Mouse (Mus musculus) adrenal gland, postnatal 36 days (tissue): ENCODE measurements at regions not wholly inside any gene's neighbourhood (a gene's known extent, or its start where the extent isn't known, plus 50 kb on each side); places are given as distances from the start of the nearest gene placed in this dataset.
A peak's percentile ranks its signal among the peaks of the same experiment; 100 is the strongest.

Experiments used
- DNase-seq, 2 experiments: peaks; one replicate each; pipeline ENCODE4 v3.0.0; 2021; ENCODE audit warnings: mixed read lengths in 1 of 2

DNA sequence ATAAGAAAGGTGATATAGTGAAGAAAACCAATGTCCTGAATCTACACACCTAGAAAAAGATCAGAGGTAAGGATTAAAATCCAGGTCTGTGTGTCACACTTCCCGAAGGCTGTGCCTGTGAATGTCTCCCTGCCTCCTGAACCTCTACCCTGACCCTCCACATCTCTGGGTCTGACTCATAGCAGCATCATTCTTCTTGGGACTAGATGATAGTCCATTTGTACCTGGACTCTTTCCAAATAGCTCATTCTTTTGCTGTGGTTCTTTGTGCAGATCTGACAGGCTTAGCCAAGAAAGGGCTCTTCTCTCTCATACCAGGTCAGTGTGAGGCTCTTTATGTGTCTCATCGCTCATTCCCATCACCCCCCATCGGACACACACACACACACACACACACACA is 146.8 kb upstream of the 4930535I16Rik start:
- peak; percentile 17 to 40 for DNase-seq

DNA sequence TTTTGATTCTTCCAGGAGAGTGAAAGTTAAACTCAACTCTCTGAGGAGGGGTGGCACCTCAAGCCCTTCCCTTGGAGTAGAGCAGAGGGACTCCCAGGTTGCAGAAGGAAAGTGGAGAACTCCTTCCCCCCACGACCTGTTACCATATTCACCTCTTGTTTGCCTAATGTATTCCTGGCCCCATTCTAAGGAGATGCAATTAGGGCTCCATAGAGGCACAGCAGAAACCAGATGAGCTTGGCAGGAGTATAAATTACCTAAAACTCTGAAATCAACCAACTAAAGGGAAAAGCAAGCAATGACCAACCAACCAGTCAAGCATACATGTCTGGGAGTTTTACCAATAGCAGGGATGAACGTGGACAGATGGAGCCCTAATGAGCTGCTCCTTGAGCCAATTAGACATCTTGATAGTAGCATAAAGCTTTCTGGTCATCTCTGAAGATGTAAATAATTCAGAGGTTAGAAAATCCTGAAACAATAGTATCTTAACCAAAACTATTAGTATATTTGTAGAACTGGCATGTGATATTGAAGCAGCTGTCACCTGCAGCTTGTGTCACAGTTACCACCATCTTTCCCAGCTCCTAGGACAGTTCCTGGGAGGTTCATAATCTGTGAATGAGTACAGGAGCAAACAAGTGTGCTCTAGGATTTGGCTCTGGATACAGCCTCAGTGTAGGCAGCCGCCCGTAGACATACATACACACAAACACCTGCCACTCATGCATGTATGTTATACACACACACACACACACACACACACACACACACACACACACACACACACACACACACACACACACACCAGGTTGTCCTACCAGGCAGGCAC is 145.7 kb upstream of the 4930535I16Rik start:
- DNase-seq = no peak

DNA sequence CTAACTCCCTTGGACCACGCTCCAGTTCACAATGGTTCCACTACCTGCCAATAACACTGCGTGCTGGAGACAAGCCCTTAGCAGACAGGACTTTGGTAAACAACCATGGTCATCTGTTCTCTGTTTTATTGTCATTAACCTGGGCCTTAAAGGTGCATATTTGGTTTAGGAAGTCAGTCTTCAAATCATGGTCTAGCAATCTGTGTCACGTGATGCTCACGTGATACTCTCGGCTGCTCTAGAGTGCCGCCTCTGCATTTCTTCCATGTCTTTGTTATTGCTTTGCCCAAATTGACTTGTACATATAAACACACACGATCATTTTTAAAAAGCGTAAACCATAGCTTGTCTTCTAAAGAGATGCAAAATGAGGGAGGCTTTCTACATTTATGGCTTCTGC is 139.8 kb upstream of the 4930535I16Rik start:
- DNase-seq = no peak

DNA sequence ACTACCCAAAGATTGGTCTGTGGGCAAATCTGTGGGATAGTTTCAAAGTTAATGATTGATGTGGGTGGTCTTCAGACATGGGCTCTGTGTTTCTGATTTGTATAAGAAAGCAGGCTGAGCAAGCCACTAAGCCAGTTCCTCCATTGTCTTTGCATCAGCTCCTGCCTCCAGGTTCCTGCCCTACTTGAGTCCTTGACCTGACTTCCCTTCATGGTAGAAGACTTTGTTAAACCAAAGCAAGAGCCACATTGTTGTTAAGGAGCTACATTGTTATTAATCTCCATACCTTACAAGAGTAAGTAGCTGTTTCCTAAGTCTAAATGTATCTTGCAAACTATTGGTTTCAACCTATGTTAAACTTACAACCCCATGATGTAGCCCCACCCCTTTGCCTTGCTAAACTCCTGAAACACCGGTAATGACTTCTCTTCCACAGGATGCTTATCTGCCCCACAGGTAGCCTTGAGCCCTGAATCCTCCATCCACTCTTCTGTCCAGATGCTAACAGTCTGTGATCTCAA is 136.5 kb upstream of the 4930535I16Rik start:
- no peak for DNase-seq

DNA sequence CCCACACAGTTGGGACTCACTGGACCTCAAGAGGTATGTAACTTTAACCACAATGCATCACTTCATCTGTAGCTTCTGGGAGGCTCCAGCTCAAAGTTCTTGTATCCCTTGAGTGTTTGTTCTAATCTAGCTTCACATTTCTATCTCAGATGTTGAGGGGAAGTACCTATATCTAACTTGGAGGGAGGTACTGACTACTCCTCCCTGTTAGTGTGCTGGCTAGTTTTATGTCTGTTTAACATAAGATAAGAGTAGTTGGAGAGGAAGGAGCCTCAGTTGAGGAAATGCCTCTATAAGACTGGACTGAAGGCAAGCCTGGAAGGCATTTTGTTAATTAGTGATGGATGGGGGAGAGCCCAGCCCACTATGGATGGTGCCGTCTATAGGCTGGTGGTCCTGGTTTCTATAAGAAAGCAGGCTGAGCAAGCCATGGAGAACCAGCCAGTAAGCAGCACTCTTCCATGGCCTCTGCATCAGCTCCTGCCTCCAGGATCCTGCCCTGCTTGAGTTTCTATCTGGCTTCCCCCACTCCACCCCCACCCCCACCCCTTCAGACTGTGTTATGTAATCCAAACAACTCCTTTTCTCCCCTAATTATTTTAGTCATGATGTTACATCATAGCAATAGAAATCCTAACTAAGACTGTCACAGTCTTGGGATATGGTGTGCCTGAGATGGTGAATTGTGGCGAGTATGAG is 135.7 kb upstream of the 4930535I16Rik start:
- DNase-seq = no peak

- no peak for DNase-seq
These were observed 134.6 kb upstream of the 4930535I16Rik start for GRCm38 (mm10) chr4:124052387-124052786.

DNA sequence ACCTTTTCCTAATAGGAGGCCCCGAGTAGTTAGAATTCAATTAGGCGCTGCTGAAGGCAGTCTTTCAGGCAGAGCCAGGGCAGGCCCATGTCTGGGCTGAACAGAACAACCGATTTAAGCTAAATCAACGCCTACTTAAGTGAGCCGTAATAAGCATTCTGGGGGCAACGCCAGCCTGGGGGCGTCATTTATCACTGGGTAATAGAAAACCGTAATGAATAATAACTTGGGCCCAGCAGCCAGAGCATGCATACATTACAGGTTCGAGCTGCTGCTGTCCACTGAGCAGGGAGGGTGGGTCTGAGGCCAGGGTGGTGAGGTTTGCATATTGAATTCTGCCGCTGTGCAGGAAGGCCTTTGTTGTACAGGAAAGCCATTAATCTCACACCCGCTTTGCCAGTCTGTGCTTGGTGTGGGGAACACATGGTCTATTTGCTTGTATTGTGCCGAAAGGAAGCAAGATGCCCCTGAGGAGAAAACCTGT is 130.6 kb upstream of the 4930535I16Rik start:
- no peak for DNase-seq

DNA sequence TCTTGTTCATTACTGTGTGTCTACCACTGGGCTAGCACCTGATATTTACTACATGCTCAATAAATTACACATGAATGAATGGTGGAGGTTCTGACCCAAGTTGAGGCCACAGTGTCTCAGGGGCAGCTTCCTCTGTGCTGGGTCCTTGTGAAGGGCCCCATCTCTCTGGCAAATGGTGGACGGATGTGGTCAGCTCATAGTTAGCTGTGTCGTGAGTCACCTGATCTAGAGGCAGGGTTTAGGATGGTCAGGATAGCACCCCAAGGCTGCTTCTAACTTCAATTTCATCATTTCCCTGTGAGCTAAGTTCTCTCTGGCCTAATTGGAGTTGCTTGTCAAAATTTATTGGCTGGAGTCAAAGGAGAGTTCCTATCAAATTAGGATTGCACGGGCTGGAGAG is 130.1 kb upstream of the 4930535I16Rik start:
- DNase-seq = no peak

GRCm38 (mm10) chr4:124036483-124036882 is 118.7 kb upstream of the 4930535I16Rik start:
- DNase-seq = no peak

- DNase-seq = no peak
These were observed 117.8 kb upstream of the 4930535I16Rik start for GRCm38 (mm10) chr4:124035657-124036061.

DNA sequence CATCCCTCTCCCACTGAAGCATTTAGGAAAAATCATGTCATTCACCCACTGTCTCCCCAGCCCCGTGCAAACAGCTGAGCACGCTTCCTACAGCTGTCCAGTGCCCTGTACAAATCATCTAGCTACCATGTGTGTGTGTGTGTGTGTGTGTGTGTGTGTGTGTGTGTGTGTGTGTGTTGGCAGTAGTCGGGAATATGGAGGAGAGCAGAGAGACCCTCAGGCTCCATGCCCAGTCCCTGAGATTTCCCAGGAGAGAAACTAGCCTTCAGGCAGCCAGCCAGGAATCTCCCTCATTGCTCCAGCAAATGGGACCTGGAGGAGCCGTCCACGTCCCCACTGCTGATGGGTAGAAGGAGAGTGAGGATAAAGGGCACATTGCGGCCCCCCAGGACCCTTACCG is 117.4 kb upstream of the 4930535I16Rik start:
- DNase-seq = peak in 1 of 2 experiments; percentile 6

- no peak for DNase-seq
These were observed 110.2 kb upstream of the 4930535I16Rik start for GRCm38 (mm10) chr4:124028061-124028460.

DNA sequence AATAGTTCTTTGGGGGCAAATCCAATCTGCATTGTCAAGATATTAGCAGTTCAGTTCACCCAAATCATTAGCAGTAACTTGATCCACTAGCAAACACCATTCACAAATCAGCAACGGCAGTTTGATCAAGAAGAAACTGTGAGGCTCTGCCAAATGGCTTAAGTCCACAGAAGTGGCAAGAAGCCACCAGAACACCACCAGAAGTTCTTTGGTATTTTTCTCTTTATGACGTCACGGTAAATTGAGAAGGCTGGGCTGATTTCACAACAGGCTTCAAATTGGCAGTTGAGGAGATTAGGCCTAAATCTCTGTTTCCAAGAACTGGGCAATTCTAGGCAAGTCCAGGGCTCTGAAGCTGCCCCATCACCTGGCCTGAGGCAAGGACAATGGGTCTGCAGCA is 98.6 kb upstream of the 4930535I16Rik start:
- peak in 1 of 2 experiments; percentile 27 for DNase-seq

DNA sequence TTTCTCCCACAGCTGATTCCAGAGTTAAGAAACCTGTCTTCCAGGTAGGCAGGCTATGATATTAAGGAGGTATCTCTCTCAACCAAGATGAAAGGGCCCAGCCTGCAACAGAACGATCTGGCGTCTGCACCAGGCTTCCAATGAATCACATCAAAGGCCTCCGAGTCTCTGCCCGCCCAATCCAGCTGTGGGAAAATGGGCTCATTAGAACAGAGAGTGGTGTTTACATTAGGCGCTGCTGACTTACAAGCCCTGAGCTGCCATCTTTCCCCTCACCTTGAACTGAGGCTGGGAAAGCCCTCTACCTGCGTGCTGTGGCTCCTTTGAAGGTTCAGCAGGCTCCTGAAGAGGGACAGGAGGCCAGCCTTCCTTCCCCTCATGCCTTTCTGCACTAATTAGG is 97.5 kb upstream of the 4930535I16Rik start:
- no peak for DNase-seq

GRCm38 (mm10) chr4:124012406-124012805 is 94.6 kb upstream of the 4930535I16Rik start:
- DNase-seq = no peak

GRCm38 (mm10) chr4:124008725-124009124 is 90.9 kb upstream of the 4930535I16Rik start:
- DNase-seq = no peak

DNA sequence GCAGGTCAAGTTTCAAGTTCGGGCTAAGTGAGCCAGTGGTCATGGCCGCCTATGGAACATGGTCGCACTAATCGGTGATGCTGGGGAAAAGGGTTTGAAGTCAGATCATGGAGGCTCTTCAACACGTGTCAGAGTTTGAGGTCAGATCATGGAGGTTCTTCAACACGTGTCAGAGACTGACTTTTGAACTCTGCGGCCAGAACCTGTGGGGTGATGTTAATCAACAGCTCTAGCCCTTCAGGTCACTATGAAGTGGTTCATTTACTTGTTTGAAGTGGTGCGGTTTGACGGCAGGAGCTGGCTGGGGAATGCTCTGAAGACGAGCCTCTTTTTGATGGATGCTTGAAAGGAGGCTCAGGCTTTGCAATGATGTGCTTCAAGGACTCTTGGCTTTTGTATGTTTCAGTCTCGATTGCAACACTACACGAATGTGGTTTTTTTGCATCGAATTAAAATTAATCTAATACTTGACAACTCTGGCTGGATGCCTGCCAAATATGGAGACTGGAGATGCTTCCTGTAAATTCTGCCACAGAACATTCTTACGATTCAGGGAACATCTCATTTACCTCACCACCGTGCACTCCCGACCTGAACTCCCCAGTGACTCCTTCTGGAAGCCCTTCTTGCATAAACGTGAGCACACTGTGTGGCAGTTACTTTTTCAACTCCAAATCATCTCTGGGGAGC is 87.9 kb upstream of the 4930535I16Rik start:
- DNase-seq = no peak

- no peak for DNase-seq
These were observed 84.9 kb upstream of the 4930535I16Rik start for GRCm38 (mm10) chr4:124002760-124003159.

DNA sequence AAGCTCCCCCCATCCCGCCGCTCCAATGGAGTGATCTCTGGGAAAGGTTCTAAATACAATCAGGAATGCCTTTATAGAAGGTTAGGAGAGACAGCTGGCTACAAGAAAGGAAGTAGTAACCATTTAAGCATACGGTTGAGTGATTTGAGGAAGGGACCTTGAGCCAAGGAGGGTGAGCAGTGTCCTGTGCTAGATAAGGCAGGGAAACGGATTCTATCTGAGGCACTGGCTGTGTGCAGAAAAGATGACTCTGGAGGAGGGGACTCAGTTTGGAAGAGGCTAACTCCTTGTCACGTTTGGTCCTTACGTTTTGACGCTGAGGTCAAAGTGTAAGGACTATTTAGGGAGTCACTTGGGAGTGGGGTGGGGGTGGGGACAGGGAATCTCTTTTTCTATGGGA is 84.3 kb upstream of the 4930535I16Rik start:
- DNase-seq = no peak

DNA sequence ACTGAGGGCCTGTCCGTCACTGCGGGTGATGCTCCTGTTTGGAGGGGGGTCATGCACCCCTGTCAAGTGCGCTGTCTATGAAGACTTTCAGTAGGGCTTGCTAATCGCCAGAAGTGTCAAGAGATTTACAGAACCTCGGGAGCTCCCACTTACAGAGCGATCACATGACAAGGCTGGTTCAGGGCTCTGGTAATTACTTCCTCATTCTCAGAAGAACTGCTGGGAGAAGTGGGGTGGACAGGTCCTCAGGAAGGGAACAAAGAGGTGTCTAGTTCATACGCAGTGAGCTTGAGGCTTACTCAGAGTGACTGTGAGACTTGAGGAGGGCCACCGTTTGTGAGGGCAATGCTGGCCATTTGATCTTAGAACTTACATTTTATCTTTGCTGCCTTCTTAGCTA is 78.0 kb upstream of the 4930535I16Rik start:
- DNase-seq = no peak

DNA sequence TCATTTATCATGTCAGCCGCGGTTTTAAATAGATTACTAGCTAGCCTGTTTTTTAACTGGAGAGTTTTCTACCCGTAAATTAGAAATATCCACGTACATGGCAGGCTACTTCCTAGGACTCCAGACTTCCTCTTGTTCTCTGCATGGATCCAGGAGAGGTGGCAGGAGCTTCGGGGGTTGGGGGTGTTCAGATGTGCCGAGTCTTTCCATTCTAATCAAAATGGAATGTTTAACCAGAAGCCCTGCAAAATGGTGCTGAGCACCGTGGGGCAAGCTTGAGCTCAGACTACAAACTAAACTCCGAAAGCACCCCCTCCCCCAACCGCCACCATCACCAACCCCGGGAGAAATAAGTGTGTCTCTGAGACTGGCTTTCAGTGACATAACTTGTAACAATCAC is 73.4 kb upstream of the 4930535I16Rik start:
- no peak for DNase-seq
